Mouse (Mus musculus) kidney, adult 8-10 months (tissue): ENCODE measurements at regions not wholly inside any gene's neighbourhood (a gene's known extent, or its start where the extent isn't known, plus 50 kb on each side); places are given as distances from the start of the nearest gene placed in this dataset.

Source experiments
- DNase-seq, 2 experiments: peaks; one replicate each; pipeline ENCODE4 v3.0.0; 2022

DNA sequence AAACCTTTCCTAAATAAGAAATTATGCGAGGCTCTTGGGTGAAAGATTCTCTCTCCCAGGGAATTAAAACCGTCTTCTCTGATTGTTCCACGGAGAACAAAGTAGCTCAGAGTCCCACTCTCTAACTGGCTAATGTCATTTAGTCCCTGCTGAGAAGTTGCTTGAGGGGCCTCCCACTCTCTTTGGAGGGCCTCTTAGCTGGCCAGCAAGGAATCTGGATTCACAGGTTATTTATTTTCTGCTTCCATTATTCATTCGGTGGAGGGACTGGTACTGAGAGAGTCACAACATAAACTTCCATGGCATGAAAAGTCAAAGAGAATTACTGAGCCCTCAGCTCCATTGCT is 210.8 kb downstream of the Mex3b start:
- DNase-seq, result no peak

DNA sequence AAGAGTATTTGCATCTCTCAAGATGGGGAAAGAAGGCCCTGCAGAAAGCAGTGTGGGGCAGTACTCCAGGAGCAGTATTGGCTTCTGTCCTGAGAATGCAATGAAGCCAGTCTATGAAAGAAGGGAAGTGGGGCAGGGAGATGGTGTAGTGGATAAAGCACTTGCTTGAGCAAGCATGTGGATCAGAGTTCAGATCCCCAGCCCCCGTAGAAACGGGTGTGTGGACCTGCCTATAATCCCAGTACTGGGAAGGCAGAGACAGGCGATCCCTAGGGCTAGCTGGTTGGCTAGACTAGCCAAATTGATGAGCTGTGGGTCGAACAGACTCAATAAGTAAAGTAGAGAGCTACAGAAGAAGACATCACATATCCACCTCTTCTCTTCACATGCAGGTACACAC is 211.6 kb downstream of the Mex3b start:
- DNase-seq, result no peak

DNA sequence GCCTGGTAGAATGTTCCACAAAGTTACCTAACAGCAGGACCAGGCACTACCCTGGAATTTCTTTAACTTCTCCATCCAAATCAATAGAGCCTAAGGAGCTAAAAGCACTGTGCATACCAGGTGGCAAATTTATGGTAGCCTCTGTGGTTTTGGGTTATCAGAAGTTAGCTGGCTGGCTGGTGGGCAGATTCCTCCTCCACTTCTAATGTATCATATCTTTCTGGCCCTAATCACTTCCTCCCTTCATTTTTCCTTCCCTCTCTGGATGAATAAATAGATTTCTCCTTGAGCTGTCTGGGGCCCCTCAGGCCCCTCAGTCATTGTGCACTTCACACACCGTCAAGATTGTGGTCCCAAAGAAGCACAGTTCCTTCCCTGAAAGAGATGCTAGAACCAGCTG is 212.7 kb downstream of the Mex3b start:
- DNase-seq, result no peak

DNA sequence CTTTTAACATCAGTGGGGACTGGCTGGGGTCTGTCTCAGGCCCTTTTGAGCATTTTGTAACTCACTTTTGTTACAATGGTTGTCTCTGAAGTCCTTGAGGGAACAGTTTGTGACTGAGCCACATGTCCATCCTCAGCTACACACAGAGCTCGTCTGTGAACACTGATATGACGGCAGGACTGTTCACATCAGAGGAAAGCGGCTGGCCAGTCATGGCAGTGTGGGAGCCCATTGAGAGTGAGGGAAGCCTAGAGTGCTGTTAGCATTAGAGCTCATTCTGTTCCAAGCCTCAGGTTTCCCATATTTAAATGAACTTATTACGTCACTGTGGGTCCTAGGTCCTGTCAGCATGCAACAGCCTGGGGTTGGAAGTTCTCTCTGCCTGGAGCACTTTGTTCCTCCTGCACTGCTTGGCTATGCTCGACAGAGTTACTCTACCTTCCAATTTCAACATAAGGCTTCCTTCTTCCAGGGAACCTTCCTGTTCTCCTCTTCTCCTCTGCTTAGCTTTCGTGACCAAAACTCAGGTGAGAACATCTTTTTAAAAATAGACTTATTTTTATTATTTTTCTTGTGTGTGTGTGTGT is 217.5 kb downstream of the Mex3b start:
- DNase-seq, result no peak

DNA sequence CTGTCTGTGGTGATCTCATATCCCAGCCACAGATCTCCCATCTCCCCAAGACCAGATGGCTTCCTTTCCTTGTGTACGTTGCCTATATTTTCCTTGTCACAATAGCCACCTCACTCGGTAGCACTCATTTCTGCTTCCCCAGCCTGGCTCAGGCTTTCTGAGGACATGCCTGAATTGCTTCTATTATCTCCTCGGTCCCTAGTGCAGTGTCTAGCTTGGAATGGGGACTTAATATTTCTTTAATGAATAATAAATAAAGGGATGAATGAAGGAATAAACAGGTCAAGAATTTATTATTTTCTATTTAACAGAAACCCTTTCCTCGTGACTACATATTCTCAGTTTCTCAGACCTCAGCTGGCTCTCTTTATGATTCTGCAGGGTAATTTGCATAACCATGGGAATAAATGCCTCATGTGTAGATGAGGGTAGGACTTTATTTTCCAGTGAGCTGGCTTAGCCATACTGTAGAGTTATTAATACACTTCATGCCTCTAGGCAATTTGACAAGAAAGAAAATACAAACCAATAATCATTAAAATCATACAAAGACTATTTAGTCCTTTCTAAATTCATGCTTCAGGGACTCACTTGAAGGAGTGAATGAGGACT is 218.5 kb downstream of the Mex3b start:
- no peak for DNase-seq

DNA sequence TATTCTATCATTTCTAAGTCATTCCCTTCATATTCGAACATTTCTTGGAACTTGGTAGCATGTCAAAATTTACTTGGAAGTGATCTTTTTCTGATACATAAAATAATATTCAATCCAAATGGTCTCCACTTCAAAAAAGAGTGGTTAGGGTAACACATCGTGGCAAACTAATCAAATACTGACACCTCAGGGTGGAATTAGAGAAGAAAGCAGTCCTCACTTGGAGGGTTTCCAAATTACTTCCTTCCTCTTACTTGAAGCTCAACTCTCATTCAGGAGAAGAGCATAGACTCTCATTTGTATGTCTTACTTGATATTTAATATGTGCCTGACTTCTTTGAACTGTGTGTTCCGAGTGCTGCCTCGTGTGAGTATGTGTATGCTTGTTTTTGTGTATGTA is 220.3 kb downstream of the Mex3b start:
- DNase-seq, result no peak

DNA sequence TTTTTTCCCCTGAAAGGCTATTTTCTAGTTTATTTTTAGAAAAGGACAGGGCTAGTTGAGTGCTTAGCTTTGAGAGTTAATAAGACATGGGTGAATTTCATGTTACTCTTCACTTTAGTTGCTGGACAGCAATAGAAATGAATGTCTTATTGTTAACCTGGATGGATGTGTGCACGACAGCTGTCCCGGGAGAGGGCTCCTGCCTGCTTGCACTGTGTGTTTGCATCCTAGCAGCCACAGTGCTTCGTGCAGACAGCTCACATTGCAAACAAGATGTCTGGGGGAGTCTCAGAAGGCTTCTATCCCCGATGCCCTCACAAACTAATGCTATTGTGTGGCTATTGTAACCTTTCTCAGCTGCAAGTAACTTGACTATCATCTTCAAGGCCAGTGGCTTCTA is 221.0 kb downstream of the Mex3b start:
- no peak for DNase-seq

DNA sequence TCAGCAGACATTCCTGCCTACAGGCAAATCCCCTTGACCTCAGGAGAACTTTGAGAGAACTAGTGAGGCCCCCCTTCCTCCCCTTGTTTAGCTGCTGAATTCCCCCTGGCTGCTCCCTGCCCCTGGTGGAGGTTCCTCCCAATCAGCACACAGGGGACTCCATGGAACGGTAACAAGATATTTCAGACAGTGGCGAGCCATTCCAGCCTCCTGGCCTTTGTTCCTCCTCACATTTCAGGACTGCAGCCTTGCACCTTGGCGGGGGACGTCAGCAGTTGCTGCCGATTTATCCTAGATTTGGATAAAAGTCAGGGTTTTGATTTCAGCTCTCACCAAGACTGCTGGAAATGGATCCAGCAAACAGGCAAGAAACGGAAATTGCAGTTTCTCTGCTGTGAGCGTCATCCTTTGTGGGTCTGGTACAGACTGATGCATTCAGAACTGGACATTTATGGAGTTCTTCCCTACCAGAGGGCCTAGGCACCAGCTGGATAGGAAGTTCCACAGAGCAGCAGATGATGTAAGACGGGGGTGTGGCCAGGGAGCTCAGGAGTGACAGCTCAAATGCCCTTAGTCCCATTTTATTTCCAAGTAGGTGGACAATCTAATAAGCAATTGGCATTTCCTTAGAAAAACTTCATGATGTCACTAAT is 222.3 kb downstream of the Mex3b start:
- no peak for DNase-seq

DNA sequence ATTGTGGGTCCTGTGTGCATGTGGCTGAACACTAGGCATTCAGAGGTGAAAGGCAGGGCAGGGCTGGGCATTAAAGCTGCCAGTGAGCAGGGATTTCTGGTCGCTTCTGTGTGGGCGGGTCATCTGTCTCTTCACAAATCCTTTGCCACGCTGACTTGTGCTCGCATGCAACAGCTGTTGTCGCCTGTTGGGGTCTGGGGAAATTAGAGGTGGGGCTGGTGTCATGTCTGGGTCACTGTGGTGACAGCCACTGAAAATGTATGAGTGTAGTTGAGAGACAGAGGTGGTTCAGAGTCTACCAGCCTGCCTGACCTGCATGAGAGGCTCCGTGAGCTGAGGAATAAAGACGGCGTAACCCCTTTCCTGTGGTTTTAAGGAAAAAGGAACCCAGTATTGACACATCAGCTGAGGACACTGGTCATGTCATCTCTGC is 226.8 kb downstream of the Mex3b start:
- DNase-seq, result no peak

DNA sequence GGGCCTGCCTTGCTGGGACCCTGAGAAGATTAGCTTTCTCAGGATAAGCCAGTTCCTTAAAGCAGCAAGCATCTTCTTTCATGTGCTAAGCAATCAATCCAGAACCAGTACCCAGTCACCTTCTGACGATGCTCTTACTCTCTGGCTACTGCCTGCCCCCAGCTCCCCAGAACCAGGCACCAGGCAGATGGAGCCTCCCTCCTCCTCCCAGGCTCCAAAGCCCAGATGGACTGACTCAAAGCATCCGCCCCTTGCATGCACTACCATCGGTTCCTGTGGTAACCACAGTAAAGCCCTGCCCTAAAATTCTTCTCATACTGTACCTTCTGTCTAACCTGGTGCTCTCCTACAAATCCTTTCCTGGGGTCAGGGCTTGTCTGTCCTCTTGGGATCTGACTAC is 227.8 kb downstream of the Mex3b start:
- DNase-seq, result no peak

DNA sequence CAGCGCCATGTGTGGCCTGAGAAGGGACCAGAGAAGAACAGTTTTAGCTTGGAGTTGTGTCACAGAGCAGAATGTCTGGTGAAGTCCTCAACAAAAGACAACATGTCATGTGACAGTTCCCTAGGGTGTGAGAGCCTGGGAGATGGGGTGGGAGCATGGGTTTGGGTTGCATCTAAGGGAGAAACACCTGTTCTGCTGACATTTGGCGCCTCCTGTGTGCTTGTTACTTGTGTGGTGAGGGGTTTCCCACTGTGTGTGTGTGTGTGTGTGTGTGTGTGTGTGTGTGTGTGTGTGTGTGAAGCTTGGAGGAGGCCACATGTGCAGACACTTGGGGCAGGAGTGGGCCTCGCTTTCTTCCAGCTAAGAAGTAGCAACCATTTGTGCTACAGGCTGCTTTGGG is 228.5 kb downstream of the Mex3b start:
- DNase-seq, result no peak

DNA sequence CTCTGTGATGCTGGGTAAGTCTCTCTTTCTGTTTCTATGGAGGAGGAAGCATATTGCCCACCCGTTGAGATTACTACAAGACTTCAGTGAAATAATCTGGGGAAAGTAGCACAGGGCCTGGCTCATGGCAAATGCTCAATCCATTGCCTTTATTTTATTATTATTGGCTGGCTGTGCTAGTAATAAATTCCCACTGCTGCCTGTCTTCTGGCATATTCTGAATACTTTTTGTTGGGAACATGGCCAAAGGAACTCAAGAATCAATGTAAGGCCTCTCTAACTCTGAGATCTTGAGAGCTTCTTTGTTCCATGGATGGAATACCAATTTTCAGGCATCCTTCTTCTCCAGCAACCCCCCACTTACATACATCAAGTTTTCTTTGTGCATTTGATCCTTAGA is 237.3 kb downstream of the Mex3b start:
- no peak for DNase-seq

DNA sequence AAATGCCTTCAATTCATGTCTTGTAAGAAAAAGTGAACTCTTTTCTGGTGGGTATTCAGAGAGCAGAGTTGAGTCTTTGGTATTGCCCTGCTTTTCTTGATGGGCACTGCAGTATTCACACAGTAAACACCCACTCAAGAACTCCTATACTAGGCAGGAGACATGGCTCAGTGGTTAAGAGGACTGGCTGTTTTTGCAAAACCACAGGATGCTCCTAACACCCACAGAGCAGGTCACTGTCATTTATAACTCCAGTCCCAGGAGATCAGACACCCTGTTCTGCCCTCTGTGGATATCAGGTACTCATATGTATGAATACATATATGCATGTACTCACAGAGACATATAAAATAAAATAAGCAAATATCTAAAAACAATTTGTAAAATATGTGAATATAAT is 238.5 kb downstream of the Mex3b start:
- no peak for DNase-seq

DNA sequence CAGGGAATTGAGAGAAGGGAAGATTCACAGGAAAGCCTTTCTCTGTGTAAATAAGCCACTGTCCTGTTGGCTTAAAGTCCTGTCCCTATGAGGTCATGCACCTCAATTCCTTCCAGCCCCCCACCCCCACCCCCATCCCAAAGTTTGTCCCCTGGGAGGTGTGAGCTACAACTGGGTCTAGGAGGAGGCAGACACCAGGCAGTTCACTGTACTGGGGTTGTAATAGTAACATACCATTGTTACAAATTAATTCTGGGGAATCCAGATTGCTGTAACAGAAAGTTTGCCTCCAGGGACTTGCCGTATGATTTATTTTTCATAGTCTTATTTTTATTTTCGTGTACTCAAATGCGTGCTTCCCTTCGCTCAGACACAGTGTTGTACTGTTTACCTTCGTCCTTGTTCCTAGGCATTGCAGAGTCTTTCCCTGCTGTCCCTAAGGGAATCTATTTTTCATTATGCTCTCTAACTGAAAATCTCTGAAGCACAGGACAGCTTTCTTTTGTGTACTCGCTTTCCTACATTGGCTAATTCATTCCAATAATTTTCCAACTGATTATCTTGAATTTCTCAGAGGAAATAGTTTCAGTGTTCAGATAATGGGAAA is 244.2 kb downstream of the Mex3b start:
- DNase-seq, result no peak

DNA sequence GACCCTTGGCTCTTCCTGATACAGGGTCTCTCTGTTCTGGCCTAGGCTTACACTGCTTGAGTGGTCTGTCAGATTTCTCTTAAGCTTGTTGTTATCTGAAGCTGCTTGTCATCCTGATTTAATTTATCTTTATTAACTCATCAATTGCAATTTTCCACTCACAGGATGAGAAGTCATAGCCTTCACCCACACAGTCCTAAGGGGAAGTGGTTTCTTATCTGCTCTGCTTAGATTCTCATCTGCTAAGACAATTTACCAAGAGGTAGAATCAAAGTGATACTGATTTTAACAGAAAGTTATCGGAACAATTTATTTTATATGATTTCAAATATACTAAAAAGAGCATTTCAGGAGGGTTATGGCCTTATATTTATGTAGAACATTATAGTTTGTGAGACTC is 249.4 kb downstream of the Mex3b start:
- no peak for DNase-seq

DNA sequence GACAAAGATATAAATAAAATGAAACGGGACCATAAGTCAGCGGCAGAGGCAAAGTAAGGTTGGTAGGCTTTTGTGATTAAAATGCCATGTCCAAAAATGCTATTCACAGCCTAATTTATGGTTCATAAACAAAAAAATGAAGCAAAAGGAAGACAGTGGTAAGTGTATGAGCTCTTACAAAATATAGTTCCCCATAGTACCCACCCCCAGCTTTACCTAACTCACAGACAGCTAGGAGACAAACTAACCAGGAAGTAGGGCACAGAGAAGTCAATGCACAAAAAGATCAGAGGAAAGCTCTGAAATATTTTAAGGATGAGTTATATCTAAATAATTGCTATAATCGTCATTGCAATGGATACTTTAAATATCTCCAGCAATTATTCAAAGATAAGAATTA is 249.9 kb downstream of the Mex3b start:
- no peak for DNase-seq

DNA sequence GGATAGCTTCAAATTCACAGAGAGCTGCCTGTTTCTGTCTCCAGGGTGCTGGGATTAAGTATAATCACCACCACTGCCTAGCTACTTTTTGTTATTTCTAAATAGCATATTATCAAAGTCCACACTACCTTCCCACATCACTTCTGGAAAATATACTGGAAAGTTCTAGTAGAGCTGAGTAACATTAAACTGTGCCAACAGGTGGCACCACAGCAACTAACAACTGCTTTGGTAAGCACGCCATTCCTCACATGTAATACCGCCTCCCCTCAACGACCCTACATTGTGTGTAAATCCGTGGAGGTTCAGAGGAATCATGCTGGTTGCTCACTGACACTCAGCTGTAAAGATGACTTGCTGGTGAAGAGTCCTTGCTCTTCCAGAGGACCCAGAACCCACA is 259.1 kb downstream of the Mex3b start:
- peak in 1 of 2 experiments; percentile 14 for DNase-seq

DNA sequence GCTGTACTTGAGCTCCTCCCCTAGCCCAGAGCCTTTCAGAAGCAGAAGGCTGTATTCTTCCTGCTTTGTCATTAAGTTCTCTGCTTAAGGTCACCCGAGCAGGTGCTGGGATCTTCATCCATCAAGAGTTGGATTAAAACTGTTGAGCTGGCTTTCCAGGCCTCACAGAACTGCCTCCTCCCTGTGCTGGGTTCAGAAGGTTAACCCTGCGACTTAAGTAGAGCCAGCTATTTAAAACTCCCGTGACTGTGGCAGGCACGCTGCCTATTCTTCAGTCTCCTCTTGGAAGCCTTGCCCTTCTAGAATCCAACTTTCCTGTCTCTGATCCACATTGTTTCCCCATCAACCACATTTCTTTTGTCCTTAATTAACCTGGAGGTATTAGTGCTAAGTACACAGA is 273.1 kb downstream of the Mex3b start:
- peak; percentile 50 to 60 for DNase-seq

DNA sequence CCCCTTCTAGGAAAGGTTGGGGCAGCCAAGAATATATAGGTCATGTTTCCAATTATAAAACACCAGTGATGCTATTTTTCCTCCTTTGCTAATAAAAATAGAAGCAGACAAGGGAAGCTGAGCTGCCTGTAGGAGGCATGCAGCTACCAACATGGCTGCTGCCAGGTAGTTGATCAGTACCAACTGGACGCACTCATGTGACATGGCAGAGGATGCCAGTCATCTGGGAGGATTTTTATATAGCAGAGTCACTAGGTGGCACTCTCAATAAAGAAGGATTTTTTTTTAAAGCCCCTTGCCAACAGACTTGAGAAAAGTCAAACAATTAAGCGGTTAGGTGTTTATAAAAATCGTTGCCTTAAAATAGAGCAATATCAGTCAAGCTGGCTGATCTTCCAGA is 273.5 kb downstream of the Mex3b start:
- DNase-seq, result peak in 1 of 2 experiments; percentile 2

DNA sequence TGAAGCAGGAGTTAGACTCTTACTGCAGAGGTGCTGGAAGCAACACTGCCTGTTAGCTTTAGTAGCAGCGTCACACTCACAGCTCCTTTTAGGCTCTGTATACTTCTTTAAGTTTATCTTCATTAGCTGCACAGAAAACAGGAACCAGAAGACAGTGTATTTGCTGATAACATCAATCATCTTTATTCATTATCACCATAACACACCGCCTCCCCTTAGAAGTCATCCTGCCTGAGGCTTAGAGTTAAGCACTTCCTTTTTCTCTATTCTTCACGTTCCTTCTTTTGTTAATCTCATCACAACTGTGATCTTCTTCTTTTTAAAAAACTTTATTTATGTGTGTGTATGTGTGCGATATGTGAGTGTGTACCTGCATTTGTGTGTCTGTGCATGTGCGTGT is 276.9 kb downstream of the Mex3b start:
- no peak for DNase-seq

DNA sequence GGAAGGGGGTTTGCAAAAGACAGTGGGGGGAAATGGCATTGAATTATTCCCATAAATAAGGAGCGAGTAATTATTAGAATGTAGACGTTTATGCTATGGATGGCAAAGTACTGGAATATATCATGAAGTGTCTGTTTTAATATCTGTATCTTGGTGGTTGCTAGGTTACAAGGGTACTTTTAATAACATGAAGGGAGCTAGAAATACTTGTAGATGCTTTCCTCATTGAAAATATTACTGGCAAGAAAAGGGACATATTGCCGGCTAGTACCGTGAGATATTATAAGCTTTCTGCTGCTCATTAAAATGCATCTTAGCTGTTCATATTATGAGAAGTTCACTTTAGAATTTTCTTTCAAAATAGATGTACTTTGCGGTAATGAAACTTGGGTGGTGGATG is 278.4 kb downstream of the Mex3b start:
- DNase-seq, result no peak

DNA sequence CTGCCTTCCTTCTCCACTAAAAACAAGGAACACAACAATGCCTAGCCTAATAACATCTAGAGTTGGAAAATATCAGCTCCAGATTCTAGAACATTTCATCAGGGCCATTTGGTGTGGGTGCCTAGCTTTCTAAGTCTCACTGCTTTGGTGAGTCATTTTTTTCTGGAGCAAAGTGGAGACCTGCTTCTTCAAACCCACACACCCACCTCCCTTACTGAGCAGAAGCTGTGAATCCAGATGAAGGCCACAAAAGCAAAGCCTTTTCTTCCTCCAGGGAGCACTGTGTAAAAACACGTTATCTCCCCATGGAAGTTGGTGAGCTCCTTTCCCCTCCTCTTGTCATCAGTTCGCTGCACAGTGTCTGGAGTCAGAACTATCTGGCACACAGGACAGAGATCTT is 294.1 kb downstream of the Mex3b start:
- DNase-seq, result no peak

DNA sequence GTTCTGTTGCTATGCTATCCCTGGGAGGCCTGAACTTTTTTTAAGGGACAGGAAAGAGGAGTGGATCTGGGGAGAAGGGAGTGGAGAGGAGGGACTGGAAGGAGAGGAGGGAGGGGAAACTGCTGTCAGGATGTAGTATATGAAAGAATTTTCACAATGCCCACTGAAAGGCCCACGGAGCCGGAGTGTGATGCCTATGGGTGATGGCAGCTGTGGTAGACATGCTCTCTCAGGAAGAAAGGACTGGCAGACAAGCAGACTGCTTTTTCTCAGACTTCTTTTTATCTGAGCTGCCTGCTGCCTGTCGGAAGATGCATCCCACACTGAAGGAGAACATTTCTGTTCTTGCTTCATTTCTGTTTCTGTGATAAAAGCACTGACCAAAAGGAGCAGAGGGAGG is 295.7 kb downstream of the Mex3b start:
- DNase-seq, result no peak

DNA sequence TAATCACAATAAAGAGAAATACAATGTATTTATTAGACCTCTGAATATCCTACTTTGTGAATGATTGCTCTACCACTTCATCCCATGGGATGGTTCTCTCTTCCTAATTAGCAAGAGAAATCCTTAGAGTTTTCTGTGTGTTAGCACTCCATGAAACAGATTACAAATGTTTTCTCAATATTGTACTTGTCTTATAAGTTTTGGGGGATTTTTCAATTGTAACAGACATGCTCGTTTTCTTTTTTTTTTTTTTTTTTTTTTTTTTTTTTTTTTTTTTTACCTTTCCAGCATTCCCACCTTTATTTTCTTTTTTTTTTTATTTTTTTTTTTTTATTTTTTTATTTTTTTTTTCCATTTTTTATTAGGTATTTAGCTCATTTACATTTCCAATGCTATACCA is 312.3 kb downstream of the Mex3b start:
- DNase-seq, result no peak

DNA sequence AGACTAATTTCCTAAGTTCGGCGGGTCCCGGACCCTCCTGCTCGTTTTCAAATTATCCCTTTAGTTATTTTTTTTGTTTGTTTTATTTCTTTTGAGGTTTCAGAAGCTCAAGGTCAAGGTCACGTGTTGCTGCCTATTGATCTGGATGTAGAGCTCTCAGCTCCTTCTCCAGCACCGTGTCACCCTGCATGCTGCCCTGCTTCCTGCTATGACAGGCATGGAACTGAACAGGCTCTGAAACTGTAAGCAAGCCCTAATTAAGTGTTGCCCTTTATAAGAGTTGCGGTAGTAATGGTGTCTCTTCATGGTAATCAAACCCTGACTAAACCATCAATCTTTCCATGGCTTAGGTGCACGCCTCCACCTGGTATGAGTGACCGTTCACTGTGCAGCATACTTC is 319.2 kb downstream of the Mex3b start:
- DNase-seq, result no peak
